In the genomic region with DNA sequence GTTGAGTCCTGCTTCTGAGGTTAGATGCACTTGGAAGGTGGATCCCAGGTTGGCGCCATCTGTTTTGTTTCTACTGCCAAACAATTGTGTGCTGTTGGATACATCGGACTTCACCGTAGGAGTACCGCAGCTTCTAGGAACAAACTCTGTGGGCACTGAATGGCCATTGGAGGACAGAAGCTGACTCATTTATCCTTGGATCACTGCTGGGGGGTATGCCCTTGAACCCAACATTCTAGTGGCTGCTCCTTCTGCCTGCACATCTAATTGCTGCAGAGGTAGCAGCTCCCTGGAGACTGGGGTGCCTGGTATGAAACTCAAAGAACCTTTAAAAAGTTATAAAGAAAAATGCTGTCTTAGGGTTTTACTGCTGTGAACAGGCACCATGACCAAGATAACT, we compare ENCODE assay signal across 10 mouse cellular contexts.
"Had no signal": no experiment of that assay in that cellular context is flagged by ENCODE, and none has a peak within 500 bp of the region (broad histone marks: within the 10 kb centered on the region; RNA-seq: fewer than 3 reads in every experiment).

No protein-coding gene starts in this region.

- H3K27ac ChIP-seq: left cerebral cortex, adult 2 months; liver, embryonic 13.5 days had no signal

- H3K4me1 ChIP-seq: liver, embryonic 13.5 days had no signal

- DNase-seq: kidney, postnatal 10 days; kidney, postnatal 36 days; layer of hippocampus, postnatal 36 days; liver, embryonic 13.5 days; lung, adult 2 months; lung, postnatal 14 days; lung, postnatal 4 days; midbrain, embryonic 14.5 days; thymus, postnatal 25 days had no signal

- H3K36me3 ChIP-seq: liver, embryonic 13.5 days had no signal

- H3K27me3 ChIP-seq: liver, embryonic 13.5 days had no signal

- H3K4me3 ChIP-seq: left cerebral cortex, adult 2 months; liver, embryonic 13.5 days had no signal
